Mouse (Mus musculus) mouse embryonic stem cell (cell line): Measurements from ENCODE around the gene Ano4.

Experiments
- in situ Hi-C, 2 experiments: fragments of 300-500 bp; cut with MboI; formaldehyde crosslinking; loops; 1 replicate in 1 of 2; 3 replicates in 1 of 2; pipeline ENCODE4 v1.14.3; 2019 to 2020; ENCODE audit warnings: low sequenced_read_pairs in 2 of 2, low pct_unique_long_range_greater_than_20kb in 1 of 2, mixed read lengths in 1 of 2; ENCODE audit not compliant: unreplicated experiment in 1 of 2

Ano4 gene

DNA sequence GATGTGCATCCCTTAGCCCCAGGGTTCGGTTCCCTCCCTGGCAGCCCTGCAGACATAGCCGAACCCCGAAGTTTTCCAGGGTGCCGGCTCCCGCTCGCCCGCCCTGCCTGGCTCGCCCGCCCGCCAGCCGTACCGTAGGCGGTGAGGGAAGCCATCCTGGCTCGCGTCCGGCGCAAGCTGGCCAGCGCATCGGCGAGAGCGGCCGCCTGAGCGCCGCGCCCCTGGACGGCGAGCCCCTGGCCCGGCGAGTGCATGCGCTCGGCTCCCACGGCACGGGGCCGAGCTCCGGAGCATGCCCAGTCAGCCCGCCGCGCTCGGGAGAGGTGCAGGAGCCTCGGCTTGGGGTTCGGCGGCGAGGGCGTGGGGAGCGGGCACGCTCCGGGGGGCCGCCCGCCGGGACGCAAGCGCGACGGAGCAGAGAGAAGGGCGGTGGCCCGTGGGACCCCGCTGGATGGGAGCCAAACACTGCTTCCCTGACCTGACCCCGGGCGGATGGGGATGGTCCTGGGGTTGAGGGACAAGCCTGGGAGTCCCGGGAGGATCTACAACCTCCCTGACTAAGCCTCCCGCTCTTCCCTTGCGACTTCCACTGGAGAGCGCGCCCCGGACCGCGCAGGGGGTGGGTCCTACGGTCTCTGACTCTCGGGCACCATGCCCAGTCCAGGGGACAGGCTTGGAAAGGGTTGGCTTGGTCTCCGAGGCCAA is at the start of gene Ano4:
Gene Ano4 (minus strand): TSS at position 272 of the 705 bp plus-strand sequence.
- in situ Hi-C loops: loop anchor here in 1 of 2 experiments (25.0 kb wide), 1 partner anchor 293 kb away; no protein-coding TSS in a partner anchor

DNA sequence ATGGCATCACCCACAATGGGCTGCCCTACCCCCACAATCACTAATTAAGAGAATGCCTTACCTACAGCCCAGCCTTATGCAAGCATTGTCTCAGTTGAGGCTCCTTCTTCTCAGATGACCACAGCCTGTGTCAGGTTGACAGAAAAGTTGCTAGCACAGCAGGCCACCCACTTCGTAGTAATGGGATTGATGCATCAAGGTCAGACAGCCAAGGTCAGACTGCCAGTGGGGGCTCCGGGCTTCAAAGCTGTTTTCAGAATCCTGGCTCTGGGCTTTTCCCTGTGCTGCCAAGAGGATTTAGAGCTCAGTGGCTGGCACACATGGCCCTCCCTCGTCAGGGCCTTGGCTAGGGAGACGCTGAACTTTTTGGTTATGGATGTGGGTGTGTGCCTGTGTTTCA is 48.1 kb upstream of the Ano4 start:
- in situ Hi-C loops: no loop called here

DNA sequence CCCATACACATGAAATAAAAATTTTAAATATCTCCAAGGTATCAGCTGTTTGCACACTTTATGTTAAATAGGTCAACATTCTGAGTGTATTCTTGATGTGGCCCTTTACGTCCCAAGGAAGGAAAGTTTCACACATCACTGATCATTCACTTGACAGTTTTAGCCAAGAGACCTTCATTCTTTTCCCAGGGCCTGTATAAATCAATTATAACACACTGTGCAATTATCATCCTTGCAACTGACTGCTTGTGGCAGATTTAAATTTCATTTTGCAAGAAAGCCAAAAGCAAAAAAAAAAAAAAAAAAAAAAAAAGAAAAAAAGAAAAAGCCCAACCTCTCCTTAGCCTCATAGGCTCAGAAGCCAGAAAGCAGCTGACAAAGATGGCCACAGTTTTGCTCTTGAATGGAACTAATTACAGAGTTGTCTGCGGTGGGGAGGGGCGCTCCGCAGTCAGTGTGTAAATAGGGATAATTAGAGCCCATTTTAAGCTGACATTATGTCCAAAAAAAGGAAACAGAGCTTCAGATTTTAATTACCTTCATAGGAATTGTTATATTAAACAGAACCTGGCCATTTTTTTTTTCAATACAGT is 47.1 kb upstream of the Ano4 start:
- in situ Hi-C loops: no loop called here

DNA sequence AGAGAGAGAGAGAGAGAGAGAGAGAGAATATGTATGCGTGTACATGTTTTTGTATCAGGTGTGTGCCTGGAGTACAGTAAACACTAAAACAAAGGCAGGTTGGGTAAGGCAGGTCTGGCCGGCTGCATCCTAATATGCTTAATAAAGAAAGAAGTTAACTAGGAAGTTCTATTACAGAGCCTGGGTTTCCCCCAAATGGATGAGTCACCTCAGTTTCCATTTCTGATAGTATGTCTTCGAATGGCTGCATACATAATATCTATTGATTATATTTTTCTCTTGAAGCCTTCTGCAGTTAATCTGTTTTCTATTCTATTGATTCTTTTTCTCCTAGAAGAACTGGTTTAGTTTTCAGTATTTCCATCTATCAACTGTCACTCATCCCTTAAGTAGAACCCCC is 41.9 kb upstream of the Ano4 start:
- in situ Hi-C loops: no loop called here

DNA sequence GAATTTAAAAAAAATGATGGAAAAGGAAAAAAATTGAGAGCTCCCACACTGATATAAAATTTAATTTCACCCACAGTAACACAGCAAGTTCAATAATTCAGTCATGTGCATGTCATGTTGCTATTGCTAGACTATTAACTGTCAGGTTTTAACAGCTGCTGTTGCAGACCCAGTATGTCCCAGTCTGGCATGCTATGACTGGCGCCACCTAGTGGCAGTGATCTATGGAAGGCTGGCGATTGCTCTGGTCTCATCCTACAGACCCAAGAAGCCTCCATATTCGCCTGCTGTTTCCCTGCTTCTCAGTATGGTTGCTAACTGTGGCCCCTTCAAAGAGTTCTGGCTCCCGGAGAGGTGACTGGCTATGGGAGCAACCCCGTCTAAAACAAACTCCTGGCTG is 38.9 kb upstream of the Ano4 start:
- in situ Hi-C loops: no loop called here

DNA sequence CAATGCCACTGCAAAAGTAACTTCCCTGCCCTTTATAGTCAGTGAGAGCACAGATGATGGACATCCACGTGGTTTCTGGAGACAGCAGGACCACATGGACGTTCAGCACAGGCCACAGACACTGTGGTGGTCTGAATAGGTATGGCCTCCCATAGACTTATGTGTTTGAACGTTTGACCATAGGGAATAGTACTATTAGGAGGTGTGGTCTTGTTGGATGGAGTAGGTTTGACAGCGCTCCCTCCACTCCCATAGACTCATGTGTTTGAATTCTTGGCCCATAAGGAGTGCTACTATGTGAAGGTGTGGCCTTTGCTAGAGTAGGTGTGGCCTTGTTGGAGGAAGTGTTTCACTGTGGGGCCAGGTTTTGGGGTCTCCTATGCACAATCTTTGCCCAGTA is 33.2 kb upstream of the Ano4 start:
- in situ Hi-C loops: no loop called here

DNA sequence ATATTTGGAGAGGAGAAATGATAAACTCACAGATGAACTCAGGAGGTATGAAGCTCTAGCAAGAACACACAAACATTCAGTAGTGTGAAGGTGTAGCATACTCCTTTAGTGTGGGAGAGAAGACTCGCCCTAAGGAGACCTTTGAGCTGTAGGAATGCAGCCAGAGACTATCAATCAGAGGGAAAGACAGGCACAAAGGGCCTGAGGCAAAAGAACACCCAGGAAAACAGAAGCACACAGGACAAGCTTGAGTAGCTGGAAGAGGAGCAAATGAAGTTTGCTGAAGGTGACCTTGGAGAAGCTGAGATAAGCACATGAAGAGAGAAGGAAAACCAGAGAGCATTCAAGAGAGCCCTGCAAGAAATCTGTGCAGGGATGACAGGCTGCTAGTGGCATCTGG is 25.5 kb upstream of the Ano4 start:
- in situ Hi-C loops: no loop called here

DNA sequence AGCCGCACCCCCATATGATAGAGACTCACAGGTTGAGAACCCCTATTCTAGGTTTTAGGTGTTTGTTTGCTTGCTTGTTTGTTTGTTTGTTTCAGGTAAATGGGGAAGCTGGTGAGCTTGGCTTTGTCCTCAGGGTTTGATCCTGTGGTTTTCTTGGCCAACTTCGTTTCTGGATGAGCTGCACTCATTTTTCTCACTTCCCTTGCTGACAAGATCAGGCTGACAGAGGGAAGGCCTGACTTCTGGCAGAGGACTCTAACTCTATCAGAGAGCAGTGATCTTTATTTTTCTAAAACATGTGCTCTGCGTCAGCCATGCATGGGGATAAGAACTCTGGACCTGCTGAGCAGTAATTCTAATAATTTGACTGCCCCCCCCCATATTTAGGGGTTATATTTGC is 14.4 kb upstream of the Ano4 start:
- in situ Hi-C loops: no loop called here

DNA sequence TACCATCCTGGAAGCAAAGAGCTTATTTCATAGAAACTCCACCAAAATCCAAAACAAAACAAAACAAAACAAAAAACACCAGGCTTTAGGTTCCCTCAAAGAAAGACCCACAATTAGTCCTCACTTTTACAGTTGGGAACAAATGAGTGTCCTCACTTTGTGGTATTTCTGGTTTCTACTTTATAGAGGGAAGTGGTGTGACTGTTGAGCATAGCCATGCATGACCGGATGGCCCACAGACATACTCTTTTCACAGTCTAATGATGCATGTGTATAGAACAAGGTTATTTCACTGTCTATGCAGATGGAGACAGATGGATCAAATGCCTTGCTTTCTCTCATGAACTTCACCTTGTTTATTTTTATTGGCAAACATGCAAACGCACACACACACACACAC is 10.1 kb upstream of the Ano4 start:
- in situ Hi-C loops: no loop called here

DNA sequence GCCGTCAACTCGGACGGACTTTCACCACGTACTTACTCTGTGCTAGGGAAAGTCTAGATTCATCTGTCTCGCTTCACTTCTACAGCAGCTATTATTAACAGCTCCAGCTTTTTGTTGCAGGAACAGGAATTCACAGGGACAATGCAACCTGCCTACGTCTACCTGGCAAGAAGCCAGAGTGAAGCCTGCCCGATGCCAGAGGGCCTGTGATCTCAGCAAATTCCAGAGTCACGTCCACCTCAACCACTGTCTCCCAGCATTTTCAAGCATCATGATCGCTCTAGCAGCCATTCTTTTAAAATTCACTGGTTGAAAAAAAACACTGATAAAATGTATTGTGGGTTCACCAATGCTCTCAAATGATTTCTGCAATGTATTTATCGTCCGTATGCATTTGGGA is 6.9 kb upstream of the Ano4 start:
- in situ Hi-C loops: no loop called here

DNA sequence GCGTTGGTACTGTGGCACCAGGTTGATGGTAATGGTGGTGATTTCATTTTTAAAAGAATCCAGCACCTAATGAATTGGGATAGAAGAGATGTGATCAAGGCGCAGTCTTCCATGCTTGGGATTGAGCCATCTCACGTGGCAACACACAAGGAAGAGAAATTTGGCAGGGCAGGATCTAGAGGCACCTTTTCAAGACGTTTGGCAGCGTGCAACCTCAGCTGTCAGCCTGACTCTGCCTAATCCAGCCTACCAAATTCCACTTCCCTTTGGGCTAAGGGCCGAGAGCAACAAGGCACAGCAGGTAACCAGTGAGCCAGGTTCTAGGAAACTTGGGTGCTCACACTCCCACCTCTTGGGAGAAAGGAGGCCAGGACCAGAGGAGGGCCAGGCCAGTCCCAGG is 1.0 kb upstream of the Ano4 start:
- in situ Hi-C loops: loop anchor here in 1 of 2 experiments (25.0 kb wide), 1 partner anchor 292 kb away; no protein-coding TSS in a partner anchor

DNA sequence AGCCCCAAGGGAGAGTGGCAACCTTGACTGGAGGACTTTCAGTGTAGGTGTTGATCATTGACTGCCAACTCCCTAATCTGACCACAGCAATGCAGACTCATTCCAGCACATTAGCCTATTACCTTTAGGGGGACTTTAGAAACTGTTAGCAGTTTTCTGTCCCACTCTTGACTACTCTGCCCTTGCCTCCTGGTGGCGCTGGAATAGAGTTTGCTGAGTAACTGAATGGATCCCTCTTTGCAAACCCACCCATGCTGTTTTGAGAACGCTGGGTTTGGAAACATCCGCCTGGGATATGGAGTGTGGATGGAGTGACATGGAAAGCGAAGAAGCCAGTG is 603 bp upstream of the Ano4 start:
- in situ Hi-C loops: loop anchor here in 1 of 2 experiments (25.0 kb wide), 1 partner anchor 292 kb away; no protein-coding TSS in a partner anchor

DNA sequence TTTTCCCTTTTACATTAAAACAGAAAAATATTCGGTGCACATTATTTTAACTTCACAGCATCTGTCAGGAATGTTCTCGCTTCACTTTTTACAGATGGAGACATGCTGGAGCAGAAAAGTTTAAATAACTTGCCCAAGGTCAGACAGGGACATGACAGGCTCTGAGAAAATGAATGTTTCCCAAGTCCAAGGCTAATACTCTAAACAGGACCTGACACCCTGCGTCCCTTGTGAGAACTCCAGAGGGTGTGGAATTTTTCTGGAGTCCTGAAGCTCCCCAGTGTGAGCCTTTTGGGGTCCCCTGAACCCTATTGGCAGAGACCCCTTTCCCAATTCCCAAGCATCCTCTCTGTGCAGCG is 451 bp downstream of the Ano4 start:
- in situ Hi-C loops: loop anchor here in 1 of 2 experiments (25.0 kb wide), 1 partner anchor 293 kb away; no protein-coding TSS in a partner anchor

DNA sequence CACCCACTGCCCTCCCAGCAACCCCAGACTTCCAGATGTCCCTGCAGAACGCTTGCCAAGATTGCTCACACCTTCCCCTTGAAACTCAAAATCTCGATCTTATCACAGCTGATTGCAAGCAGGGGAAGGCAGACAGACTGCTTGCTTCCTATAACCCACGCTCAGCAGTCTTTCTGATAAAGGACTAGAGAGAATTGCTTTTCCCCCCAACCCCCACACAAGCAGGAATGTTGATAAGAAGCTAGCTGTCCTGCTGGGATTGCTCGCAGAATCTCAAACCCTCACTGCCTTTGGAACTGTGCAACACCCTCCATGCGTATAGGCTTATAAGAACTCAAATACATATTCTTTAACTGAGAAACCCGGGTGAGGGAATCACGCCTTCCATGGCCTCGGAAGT is 846 bp downstream of the Ano4 start:
- in situ Hi-C loops: loop anchor here in 1 of 2 experiments (25.0 kb wide), 1 partner anchor 294 kb away; no protein-coding TSS in a partner anchor

DNA sequence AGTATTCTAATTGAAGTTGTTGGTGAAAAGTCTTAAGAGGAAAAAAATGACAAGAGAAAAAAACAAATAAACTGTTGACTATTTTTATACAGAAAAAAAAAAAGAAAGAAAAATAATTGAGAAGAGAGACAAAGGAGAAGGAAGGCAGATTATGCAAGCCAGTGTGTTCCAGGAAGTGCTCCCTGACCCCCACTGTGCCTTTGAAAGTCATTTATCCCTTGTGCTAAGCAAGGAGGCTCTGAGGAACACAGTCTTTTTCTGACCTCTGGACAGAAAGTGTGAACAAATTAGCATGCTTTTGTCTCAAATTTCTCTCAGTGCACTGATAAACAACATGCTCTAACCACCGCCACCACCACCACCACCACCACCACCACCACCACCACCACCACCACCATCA is 14.3 kb downstream of the Ano4 start:
- in situ Hi-C loops: loop anchor here in 1 of 2 experiments (25.0 kb wide), 1 partner anchor 307 kb away; no protein-coding TSS in a partner anchor

DNA sequence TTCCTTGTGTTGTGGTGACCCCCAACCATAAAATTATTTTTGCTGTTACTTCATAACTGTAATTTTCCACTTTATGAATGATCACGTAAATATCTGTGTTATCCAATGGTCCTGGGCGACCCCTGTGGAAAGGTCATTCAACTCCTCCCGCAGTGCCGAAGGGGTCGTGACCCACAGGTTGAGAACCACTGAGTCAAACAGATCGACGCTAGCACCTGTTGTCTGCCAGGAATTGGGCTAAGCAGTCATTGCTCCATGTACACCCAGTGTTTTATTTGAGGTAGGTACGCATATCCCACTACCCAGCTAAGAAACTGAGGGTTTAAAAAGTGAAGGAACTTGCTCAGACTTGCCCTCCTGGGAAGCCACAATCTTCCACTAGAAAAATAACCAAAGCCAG is 14.8 kb downstream of the Ano4 start:
- in situ Hi-C loops: loop anchor here in 1 of 2 experiments (25.0 kb wide), 1 partner anchor 307 kb away; no protein-coding TSS in a partner anchor

DNA sequence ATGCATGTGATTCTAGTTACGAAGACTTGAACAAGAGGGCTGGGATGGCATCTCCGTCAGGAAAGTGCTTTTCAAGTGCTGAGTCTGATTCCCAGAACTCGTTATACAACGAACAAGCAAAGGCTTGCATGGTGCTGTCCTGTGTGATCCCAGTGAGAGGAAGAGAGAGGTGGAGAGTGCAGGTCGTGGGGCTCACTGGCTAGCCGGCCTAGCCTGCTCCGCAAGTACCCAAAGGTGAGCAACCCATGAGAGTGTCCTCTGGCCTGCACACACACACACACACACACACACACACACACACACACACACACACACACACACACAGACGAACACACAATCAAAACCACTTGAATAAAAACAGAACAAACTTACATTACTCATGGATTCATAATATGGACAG is 15.7 kb downstream of the Ano4 start:
- in situ Hi-C loops: loop anchor here in 1 of 2 experiments (25.0 kb wide), 1 partner anchor 308 kb away; no protein-coding TSS in a partner anchor

DNA sequence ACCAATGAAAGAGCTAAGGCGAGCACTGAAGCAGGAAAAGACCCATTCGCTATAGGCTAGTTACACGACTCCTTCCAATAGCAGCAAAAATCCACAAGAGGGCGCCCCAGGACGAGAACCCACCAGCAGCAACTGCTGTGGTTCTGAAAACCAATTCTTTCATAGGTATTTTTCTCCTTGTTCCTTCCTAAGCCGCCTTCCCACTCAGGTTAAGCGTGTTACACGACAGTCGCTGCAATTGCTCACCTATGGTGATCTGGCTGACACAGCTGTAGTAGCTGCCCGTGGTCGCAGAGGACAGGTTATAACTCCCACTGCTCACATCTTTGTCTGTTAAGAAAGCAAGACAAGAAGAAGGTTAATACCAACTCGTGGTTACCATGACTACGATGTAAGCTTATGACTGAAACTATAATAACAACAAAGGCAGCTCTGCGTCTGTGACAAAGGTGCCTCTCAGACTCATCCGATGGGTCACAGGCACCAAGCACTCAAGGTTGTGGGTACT is 17.5 kb downstream of the Ano4 start:
- in situ Hi-C loops: loop anchor here in 1 of 2 experiments (25.0 kb wide), 1 partner anchor 310 kb away; no protein-coding TSS in a partner anchor

DNA sequence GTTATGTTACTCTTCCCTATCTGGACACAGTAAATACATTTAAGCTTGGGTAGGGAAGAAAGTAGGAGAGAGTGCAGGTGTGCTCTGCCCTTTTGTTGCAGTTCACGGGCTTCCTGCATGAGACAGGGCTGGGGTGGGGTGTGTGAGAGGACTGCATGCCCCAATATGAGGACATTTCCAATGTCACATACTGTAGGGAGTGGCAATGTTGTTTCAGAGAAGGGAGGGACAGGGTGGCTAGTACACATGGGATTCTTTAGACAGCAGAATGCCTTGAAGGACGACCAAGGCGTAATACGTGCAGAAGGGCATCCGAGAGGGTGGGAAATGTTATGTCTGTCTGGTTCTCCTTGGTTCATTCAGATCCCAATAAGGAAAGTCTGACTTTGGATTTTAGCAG is 18.2 kb downstream of the Ano4 start:
- in situ Hi-C loops: loop anchor here in 1 of 2 experiments (25.0 kb wide), 1 partner anchor 311 kb away; no protein-coding TSS in a partner anchor

DNA sequence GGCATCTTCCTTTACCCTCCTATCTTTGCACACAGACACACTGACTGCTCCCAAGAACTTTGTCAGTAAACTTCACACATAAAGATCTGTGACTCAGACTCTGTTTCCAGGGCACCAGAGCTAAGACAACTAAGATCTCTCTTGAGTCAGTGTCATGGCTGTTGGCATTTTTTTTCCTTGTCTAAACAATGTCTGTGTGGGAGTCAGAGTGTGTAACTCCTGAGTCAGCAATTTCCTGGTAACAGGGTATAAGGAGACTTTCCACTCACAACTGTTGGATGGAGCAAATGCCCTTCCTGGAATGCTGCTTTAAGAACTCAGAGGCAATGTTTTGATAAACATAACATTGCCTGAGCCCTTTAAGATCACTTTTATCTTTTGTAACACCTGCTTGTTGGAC is 37.0 kb downstream of the Ano4 start:
- in situ Hi-C loops: no loop called here
